In genomic region chr15:49899782-49900181, GRCm38 (mm10) we compare ENCODE assay signal across 15 mouse cellular contexts.
DNase-seq lines count a peak whose midpoint lies in the region.
"Had no signal": no experiment of that assay in that cellular context is flagged by ENCODE, and none has a peak within 500 bp of the region (broad histone marks: within the 10 kb centered on the region; RNA-seq: fewer than 3 reads in every experiment).

No protein-coding gene starts in this region.

- DNase-seq in heart, adult 11 months: peak; percentile 59
- no peak for DNase-seq in heart, adult 8-10 months (ENCODE audit: low spot score)
- peak; percentile 37 for DNase-seq in thymus, postnatal 14 days
- no peak for DNase-seq in thymus, postnatal 36 days
- DNase-seq in naive thymus-derived CD4-positive, alpha-beta T cell, adult 2 months (ENCODE audit: low read depth): peak; percentile 45
- no peak for DNase-seq in frontal cortex, postnatal 10 days (ENCODE audit: low spot score in 2 of 2)
- DNase-seq: adrenal gland, adult 8-10 months; adrenal gland, postnatal 14 days; adrenal gland, postnatal 36 days; cerebellum, adult 11-12 months; cerebellum, adult 2 months; cerebellum, adult 9-10 months; cerebellum, postnatal 10 days; cerebellum, postnatal 25 days; forebrain, postnatal 0 days had no signal

Comparison
In these comparisons a context has a peak if more than half of its experiments do, and no peak if none do; other contexts are left out.
1. DNase-seq: peak in heart, adult 11 months (single experiment), thymus, postnatal 14 days (single experiment) and naive thymus-derived CD4-positive, alpha-beta T cell, adult 2 months (single experiment); none in heart, adult 8-10 months (single experiment), thymus, postnatal 36 days (0 of 2) and frontal cortex, postnatal 10 days (0 of 2).